In the genomic region with DNA sequence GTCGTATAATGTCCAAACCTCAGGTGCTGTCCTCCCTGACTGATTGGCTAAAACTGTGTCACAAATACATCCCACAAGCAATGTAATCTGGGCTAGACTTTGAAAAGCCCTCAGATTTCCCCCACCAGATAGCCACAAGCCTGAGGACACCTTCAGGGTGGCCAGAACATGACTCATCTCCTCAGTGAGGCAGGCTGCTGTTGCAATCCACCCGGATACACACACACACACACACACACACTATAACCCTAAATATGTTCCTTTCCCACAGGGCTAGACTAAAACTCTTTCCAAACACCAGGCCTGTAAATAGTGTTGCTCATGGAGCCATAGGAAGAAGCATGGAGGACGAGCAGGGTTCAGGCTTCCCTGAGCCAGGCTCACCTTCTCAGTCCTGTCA, we compare ENCODE assay signal across 8 mouse cellular contexts. TPM values are rescaled to one million over a fixed set of nuclear protein-coding genes. Genes with fewer than 3 reads are reported as not detected.
A peak's percentile ranks its signal among the peaks of the same experiment; 100 is the strongest.
DNase-seq lines count a peak whose midpoint lies in the region; ATAC-seq and TF ChIP-seq lines count a peak whose summit lies in the region.

No protein-coding gene starts in this region.

- no peak overlapping the region for H3K4me2 ChIP-seq in heart, postnatal 0 days (ENCODE audit: low read depth, low read length)
- H3K4me2 ChIP-seq in heart, embryonic 12.5 days, result no peak overlapping the region

- H3K27ac ChIP-seq in heart, postnatal 0 days (ENCODE audit: low read depth), result peak overlapping the region; percentile 46
- H3K27ac ChIP-seq in heart, embryonic 12.5 days (ENCODE audit: poor library complexity, severe bottlenecking), result no peak overlapping the region
- H3K27ac ChIP-seq in MEL (ENCODE audit: control insufficient read depth, low read depth, low read length), result no peak overlapping the region

- no peaks in the 10 kb centered on the region for H3K36me3 ChIP-seq in heart, postnatal 0 days (replicated peaks; ENCODE audit: control insufficient read depth, insufficient read depth, low read length)
- H3K36me3 ChIP-seq in heart, embryonic 12.5 days, result no peaks in the 10 kb centered on the region
- peaks cover 0 to 28% of the 10 kb centered on the region in 2 experiments; a peak in 2 of 4 replicates for H3K36me3 ChIP-seq in MEL (ENCODE audit: control insufficient read depth in 1 of 2, insufficient read depth in 2 of 2, low read length in 2 of 2)

- no peak for TF ChIP-seq CTCF in heart, postnatal 0 days (IDR thresholded peaks at IDR 0.05; ENCODE audit: low read depth)
- no peak for TF ChIP-seq CTCF in MEL (IDR thresholded peaks at IDR 0.05 in 2 of 3, conservative IDR thresholded peaks at IDR 0.05 in 1 of 3; ENCODE audit: control insufficient read depth in 1 of 3, insufficient read depth in 1 of 3, low read depth in 2 of 3, low read length in 3 of 3, poor library complexity in 1 of 3, severe bottlenecking in 1 of 3)

- intact Hi-C loops in left cerebral cortex, postnatal 25 days (cut with DNase I), result no loop called here

- no peaks in the 10 kb centered on the region for H3K79me2 ChIP-seq in MEL (ENCODE audit: control insufficient read depth, insufficient read depth, low read length, poor library complexity)

- peak; percentile 19 for DNase-seq in heart, postnatal 0 days (ENCODE audit: low spot score)
- DNase-seq in MEL (ENCODE audit: low read depth, low spot score), result peak; percentile 8
- peak; percentile 40 to 49 for DNase-seq in adrenal gland, postnatal 36 days
- DNase-seq in lung, postnatal 10 days, result peak; percentile 38
- DNase-seq in left cerebral cortex, postnatal 25 days (ENCODE audit: low spot score in 2 of 2), result no peak
- no peak for DNase-seq in retina, postnatal 1 day
- no peak for DNase-seq in T-cell, adult 2 months (ENCODE audit: low spot score)

- H3K27me3 ChIP-seq in heart, postnatal 0 days (ENCODE audit: control insufficient read depth, insufficient read depth, low read length), result no peaks in the 10 kb centered on the region
- H3K27me3 ChIP-seq in heart, embryonic 12.5 days (replicated peaks), result no peaks in the 10 kb centered on the region
- H3K27me3 ChIP-seq in MEL (ENCODE audit: control insufficient read depth in 1 of 2, insufficient read depth in 2 of 2, low read length in 2 of 2), result no peaks in the 10 kb centered on the region

- H3K4me1 ChIP-seq in heart, postnatal 0 days (ENCODE audit: control insufficient read depth, insufficient read depth), result no peaks in the 10 kb centered on the region
- peaks cover 26% of the 10 kb centered on the region for H3K4me1 ChIP-seq in heart, embryonic 12.5 days (replicated peaks)
- H3K4me1 ChIP-seq in MEL (ENCODE audit: control insufficient read depth in 1 of 2, insufficient read depth in 2 of 2, low read length in 2 of 2), result peaks cover 8 to 36% of the 10 kb centered on the region in 2 experiments

- TF ChIP-seq EP300 in heart, postnatal 0 days (IDR thresholded peaks at IDR 0.05; ENCODE audit: low read depth), result no peak
- TF ChIP-seq EP300 in MEL (IDR thresholded peaks at IDR 0.05; ENCODE audit: low read depth in 1 of 2, low read length in 2 of 2), result no peak

- TF ChIP-seq RAD21 in MEL (IDR thresholded peaks at IDR 0.05; ENCODE audit: low read depth, low read length), result no peak

- WGBS in heart, postnatal 0 days, result 51% methylated on average over 3 of the region's 3 CpGs
- 74% methylated on average over 3 of the region's 3 CpGs for WGBS in heart, embryonic 12.5 days

- no peak overlapping the region for H3K4me3 ChIP-seq in heart, postnatal 0 days (ENCODE audit: low read depth, low read length)
- H3K4me3 ChIP-seq in heart, embryonic 12.5 days, result no peak overlapping the region
- H3K4me3 ChIP-seq in MEL (ENCODE audit: control insufficient read depth in 1 of 2, insufficient read depth in 1 of 2, low read depth in 2 of 2, low read length in 2 of 2), result no peak overlapping the region

- H3K9me3 ChIP-seq in heart, postnatal 0 days (replicated peaks; ENCODE audit: control insufficient read depth, low read length), result no peaks in the 10 kb centered on the region
- H3K9me3 ChIP-seq in heart, embryonic 12.5 days (replicated peaks), result no peaks in the 10 kb centered on the region
- no peaks in the 10 kb centered on the region for H3K9me3 ChIP-seq in MEL (replicated peaks; ENCODE audit: insufficient read depth, low read length)

- 0 out of 2 replicates have a peak, but pooled peaks have one; percentile 40 for ATAC-seq in heart, postnatal 0 days (ENCODE audit: insufficient read depth, low read depth)
- ATAC-seq in heart, embryonic 12.5 days (ENCODE audit: insufficient number of reproducible peaks, low FRiP score), result no peak

- no peak overlapping the region for H3K9ac ChIP-seq in heart, postnatal 0 days (replicated peaks; ENCODE audit: low read depth, low read length)
- no peak overlapping the region for H3K9ac ChIP-seq in heart, embryonic 12.5 days
- H3K9ac ChIP-seq in MEL (ENCODE audit: control insufficient read depth, low read depth, low read length, poor library complexity, severe bottlenecking), result no peak overlapping the region

- no peak for TF ChIP-seq POLR2A in MEL (IDR thresholded peaks at IDR 0.05; ENCODE audit: control insufficient read depth in 1 of 2, insufficient read depth in 1 of 2, low read depth in 1 of 2, low read length in 2 of 2, poor library complexity in 1 of 2)

TF ChIP-seq in MEL, 35 proteins besides CTCF, POLR2A, EP300 and RAD21:
- no peak for TF ChIP-seq GABPA (IDR thresholded peaks at IDR 0.05; ENCODE audit: low read depth, low read length)
- no peak for TF ChIP-seq NELFE (IDR thresholded peaks at IDR 0.05; ENCODE audit: low read depth, low read length)
- TF ChIP-seq RCOR1 (IDR thresholded peaks at IDR 0.05; ENCODE audit: low read depth, low read length), result no peak
- TF ChIP-seq E2F4 (IDR thresholded peaks at IDR 0.05; ENCODE audit: borderline replicate concordance, low read depth, low read length), result no peak
- no peak for TF ChIP-seq POLR2AphosphoS2 (IDR thresholded peaks at IDR 0.05; ENCODE audit: low read length)
- no peak for TF ChIP-seq SMC3 (IDR thresholded peaks at IDR 0.05; ENCODE audit: low read depth, low read length)
- no peak for TF ChIP-seq MAZ (IDR thresholded peaks at IDR 0.05; ENCODE audit: low read depth, low read length)
- no peak for TF ChIP-seq MAX (IDR thresholded peaks at IDR 0.05; ENCODE audit: low read length)
- TF ChIP-seq TCF12 (IDR thresholded peaks at IDR 0.05; ENCODE audit: low read depth, low read length), result no peak
- TF ChIP-seq ETS1 (IDR thresholded peaks at IDR 0.05; ENCODE audit: low read depth, low read length), result no peak
- no peak for TF ChIP-seq MEF2A (IDR thresholded peaks at IDR 0.05; ENCODE audit: extremely low read depth, insufficient replicate concordance, low read depth, low read length, poor library complexity, severe bottlenecking)
- no peak for TF ChIP-seq MYB (IDR thresholded peaks at IDR 0.05; ENCODE audit: low read depth, low read length)
- TF ChIP-seq GATA1 (IDR thresholded peaks at IDR 0.05; ENCODE audit: low read depth, low read length), result no peak
- TF ChIP-seq SIN3A (IDR thresholded peaks at IDR 0.05; ENCODE audit: low read length), result no peak

RNA-seq across cellular contexts. Expression of a gene that starts 58.6 kb away (rescaled TPM):
- 5.6 and 17.1 TPM in 2 replicates for total RNA-seq in heart, postnatal 0 days (2014; rRNA removed; ENCODE audit: low replicate concordance)
- 5.9 and 6.9 TPM in 2 replicates for polyA plus RNA-seq in heart, postnatal 0 days (2015; fragmentation: Nextera tagmentation; extraction: Ambion mirVana)
- polyA plus RNA-seq in heart, embryonic 12.5 days (2016; fragmentation: Nextera tagmentation; extraction: Ambion mirVana), result 11.7 and 12.6 TPM in 2 replicates
- total RNA-seq in MEL (2012; rRNA removed), result 1.1 and 1.2 TPM in 2 replicates
- 1 to 10 TPM in 1 of 2 experiments, not detected in 1; 3.3 TPM for polyA plus RNA-seq in MEL (2012; ENCODE audit: insufficient read depth in 1 of 2, insufficient read length in 2 of 2, low read depth in 1 of 2, low replicate concordance in 2 of 2, missing spikeins in 1 of 2)
- 10 to 100 TPM; 22.9 to 32.9 TPM for total RNA-seq in adrenal gland, postnatal 36 days (2021)
- 10 to 100 TPM; 67.2 to 72.4 TPM for total RNA-seq in left cerebral cortex, postnatal 25 days (2021)

Comparison
In these comparisons a context has a peak if more than half of its experiments do, and no peak if none do; other contexts are left out.
1. DNase-seq: peak in heart, postnatal 0 days (single experiment), MEL (single experiment), adrenal gland, postnatal 36 days (2 of 2) and lung, postnatal 10 days (single experiment); none in left cerebral cortex, postnatal 25 days (0 of 2), retina, postnatal 1 day (single experiment) and T-cell, adult 2 months (single experiment).